Mouse (Mus musculus) 3134 (cell line): ENCODE results near the gene Src.

Source experiments
- DNase-seq: peaks from one replicate; pipeline ENCODE4 v3.0.0-alpha.2; 2011; ENCODE audit warnings: low spot score; ENCODE audit not compliant: insufficient read length; ENCODE audit errors: extremely low read depth

Src gene

DNA sequence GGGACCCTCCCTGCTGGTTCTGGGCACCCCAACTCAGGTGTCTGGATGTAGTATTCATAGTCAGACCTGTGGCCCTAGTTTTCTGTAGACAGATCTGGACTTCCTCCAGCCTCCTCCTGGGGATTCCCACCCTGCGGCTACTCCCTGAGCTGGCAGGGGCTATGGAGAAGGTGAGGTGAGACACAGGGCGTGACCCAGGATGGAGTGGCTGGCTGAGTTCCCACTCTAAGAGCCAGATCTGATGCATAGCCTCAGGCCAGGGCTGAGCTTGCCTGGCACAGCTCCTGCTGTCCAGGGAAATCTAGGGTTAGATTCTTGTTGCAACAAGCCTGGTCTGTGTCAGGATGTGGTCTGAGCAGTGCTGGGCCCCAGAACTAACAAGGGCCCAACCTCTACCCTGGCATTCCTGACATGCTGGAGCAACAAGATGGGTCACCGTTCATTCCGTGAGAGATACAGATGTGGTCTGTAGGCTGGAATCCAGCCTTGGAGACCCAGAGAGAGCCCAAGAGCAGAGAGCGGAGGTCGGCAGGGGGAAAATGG, 7.0 kb upstream of the Src start:
- peak; percentile 81 for DNase-seq

GRCm38 (mm10) chr2:157412497-157412896, 5.7 kb upstream of the Src start:
- DNase-seq, result no peak

- no peak for DNase-seq
Observed at GRCm38 (mm10) chr2:157417229-157417628, 1.0 kb upstream of the Src start.

DNA sequence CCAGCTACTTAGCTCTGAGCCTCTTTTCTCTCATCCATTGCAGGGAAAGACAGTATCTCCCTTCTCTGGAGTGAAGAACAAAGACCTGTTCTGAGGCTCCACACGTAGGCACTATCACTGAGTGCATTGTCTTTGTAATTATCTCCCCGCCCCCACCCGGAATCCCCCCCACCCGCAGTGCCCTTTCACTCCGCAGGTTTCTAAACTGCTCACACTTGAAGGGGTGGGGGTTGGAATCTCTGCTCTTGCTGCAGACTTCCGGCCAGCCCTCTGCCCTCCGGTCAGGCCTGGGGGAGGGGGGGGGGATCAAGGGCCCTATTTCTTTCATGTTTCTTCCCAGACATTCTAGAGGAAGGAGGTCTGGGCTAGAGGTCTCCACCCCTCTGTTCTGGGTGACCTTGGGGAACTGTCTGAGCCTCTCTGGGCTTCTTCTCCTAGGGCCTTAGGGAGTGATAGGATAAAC, 396 bp downstream of the Src start:
- DNase-seq, result no peak

DNA sequence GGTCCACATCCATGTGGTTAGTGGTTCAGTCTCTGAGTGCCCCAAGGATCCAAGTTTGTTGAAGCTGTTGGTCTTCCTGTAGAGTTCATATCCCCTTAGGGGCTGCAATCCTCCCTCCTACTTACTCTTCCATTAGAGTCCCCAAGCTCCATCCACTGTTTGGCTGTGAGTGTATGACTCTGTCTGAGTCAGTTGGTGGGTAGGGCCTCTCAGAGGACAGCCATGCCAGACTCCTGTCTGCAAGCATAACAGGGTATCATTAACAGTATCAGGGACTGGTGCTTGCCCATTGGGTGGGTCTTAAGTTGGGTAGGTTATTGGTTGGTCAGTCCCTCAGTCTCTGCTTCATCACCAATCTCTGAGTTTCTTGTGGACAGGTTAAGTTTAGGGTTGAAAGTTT, 1.3 kb downstream of the Src start:
- DNase-seq, result no peak

- no peak for DNase-seq
Observed at GRCm38 (mm10) chr2:157420404-157420803, 2.2 kb downstream of the Src start.

DNA sequence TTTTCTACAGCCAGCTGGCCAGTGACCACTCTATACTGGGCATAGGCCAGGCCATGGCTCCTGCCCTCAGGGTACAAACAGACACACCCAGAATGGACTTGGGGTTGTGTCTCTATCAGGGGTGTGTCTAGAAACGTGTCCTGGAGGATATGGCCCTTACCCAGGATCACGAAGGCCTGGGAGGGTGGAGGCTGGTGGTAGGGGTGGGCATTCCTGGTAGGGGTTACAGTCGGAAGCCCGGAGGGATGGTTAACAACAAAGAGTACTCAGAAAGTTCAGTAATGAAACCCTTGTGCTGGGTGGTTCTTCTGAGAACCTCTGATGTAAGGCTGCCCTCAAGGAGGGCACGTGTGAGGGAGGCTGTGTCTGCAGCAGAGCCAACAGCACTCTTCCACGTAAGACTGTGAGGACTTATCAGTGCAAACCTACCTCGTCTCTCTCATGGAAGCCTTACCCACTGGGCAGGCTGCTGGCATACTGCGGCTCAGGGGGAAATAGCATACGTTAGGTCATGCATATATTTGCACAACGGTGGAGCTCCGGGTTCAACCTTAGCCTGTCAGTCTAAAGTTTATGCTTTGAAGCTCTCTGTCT, 3.9 kb downstream of the Src start:
- DNase-seq, result peak; percentile 75

DNA sequence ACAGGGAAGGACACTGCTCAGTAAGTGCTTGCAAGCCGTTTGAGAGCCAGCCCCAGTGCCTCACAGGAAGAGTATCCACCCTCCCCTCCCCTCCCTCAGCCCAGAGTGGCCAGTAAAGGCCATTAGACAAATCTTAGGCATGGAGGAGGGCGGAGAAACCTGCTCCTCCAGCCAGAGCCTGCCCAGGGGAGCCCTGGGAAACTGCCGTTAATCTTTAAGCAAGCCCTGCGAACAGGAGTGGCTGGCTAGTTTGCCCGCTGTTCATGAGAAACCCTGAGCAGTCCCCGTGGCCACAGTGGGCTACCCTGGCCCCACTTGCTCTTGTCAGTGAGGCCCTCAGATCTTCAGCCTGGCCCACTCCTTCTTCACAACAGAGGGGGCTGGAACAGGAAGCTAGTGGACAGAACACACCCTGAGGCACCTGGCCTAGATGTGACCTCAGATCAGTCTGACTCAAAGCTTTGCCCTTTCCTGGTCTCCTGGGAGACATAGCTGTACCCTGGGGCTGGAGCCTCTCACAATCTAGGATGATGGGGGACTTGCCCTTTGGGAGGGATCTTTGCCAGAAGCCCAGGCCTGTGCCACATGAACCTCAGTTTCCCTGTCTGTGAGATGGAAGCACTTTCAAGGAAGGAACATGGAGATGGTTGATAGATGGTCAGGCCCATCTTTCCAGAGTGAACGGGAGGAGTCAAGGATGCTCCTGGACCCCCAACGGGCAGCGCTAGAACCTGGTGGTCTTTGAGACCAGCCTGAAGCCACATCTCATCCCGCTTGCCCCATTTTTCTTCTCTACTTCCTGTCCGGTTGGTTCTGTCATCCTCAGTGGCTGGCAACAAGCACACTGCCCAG, 4.8 kb downstream of the Src start:
- DNase-seq, result peak; percentile 89

DNA sequence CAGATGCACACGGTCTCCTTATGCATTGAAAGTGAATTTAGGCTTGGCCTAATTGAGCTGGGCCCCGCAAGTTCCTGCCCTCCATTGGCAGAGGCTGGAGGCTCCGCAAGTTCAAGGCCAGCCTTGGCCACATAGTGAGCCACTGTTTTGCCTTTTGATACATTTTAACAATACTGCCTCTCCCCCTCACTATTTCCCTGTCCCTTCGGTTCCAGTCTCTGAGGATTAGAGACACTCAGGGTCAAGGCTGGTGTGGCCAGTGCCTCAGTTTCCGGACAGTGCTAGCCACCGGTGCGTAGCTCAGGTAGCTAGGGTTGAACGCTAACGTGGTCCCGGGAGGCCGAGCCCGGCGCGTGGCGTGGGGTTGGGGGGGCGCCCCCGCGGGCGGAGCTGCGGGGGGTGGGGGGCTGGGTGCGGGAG, 5.5 kb downstream of the Src start:
- DNase-seq, result no peak

- DNase-seq, result no peak
Observed at GRCm38 (mm10) chr2:157424126-157424903, 6.1 kb downstream of the Src start.

DNA sequence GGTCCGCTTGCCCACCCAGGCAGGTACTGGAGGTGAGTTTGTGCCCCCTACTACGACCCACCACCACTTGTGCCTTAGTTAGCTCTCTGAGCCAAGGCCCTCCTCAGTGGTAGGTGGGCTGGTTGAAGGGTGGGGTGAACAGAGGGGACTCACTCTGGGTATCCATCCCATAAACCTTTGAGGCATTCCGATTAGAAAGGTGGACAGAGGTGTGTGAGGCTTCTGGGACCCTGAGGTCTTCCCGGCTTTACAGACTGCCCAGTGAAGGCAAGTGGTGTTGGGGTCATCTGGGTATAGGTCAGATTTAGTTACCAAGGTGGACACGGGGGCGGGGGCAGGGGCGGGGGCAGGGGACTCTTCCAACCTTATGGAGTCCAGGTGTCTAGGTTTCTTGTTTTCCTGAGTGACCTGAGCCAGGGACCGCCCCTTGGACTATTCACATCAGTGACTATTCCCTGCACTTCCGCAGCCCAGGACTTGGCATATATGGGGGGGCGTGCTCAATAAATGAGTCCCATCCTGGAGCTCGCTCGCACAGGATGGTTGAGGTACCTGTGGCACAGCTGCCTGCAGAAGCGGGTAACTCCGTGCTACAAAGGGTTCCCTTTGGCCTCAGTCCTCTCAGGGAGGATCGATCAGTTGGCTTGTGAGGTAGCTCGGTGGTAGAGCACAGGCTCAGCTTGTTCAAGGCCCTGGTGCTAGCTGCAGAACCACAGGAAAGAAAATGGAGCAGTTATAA, 6.8 kb downstream of the Src start:
- DNase-seq, result peak; percentile 55

DNA sequence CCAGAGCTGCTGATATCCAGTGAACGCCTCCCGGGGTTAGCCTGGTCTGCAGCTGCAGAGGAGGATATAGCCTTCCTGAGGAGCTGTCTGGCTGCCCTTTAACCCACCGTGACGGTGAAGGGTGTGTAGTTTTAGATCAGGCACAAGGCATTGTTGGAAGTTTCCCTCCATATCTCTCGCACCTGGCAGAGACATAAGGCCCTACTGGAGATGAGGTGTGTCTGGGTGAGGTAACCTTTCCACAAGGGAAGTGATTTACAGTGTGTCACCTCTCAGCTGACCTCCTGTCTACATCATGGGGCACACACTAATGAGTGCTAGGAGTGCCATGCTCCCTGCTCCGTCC, 7.4 kb downstream of the Src start:
- no peak for DNase-seq

DNA sequence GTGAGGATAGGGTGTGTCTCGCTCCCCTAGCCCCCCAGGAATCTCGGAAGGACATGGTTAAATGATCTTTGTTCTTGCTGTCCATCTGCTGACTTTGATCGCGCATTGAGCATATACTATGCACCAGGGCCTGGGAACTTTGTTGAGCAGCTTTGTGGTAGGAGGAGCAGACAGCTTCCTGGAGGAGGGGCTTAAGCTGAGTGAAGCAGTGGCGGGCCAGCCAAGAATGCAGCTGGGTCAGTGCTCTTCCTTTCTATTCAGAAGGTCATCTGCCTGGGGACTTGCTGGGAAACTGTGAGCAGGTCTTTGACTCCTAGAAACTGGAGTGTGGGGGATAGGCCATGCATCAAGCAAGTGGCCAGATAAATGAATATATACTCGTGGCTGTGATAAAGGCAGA, 7.9 kb downstream of the Src start:
- DNase-seq, result no peak

- no peak for DNase-seq
Observed at GRCm38 (mm10) chr2:157427164-157427563, 8.9 kb downstream of the Src start.

DNA sequence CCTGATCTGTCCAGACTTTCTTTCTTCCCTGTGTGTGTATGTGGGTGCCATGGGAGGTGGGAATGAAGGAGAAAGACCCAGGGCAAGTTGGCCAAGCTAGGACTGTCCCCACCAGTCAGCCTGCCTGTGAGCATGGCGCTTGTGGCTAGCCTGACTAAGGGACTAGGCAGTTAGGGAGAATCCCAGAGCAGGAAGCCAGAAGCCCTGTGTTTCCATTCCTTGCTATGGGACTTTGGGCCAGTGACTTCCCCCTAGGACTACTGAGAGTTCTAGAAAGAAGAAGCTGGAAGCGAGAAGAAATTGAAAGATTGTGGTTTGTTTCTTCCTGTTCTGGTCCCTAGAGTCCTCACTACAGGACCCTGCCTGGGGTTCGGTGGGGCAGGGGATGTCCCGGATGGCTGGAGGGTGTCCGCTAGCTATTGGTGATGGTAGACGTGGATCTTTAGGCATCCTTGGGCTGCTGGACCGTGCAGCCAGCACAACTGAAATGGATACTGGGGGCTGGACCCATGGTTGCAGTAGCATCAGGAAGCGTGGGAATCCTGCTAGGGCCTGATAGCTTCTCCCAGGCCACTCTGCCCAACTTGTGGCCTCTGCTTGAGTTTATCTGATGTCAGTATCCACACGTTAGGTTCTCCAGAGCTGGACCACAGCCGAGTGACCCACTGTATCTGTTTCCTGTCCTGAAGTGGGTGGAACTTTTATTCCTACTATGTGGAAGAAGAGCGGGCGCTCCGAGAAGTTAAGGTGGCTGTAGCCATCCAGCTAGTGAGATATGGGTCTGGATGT, 10.3 kb downstream of the Src start:
- no peak for DNase-seq

DNA sequence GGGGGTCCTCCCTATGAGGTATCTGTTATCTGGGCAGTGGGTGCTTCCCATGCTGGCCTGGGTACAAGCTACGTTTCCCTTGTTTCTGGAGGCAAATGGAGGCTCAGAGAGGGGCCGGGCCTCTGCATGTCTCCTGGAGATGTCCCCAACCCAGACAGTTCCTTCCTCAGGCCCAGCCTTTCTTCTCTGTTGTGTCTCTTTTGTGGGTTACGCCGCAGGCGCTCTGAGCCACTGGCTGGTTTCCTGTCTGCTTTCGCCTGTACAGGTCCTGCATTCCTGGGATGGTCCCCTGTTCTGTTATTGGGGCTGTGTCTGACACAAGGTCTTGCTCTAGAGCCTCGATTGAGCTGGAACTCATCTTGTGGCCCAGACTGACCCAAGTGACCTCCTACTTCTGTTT, 11.5 kb downstream of the Src start:
- DNase-seq, result no peak

DNA sequence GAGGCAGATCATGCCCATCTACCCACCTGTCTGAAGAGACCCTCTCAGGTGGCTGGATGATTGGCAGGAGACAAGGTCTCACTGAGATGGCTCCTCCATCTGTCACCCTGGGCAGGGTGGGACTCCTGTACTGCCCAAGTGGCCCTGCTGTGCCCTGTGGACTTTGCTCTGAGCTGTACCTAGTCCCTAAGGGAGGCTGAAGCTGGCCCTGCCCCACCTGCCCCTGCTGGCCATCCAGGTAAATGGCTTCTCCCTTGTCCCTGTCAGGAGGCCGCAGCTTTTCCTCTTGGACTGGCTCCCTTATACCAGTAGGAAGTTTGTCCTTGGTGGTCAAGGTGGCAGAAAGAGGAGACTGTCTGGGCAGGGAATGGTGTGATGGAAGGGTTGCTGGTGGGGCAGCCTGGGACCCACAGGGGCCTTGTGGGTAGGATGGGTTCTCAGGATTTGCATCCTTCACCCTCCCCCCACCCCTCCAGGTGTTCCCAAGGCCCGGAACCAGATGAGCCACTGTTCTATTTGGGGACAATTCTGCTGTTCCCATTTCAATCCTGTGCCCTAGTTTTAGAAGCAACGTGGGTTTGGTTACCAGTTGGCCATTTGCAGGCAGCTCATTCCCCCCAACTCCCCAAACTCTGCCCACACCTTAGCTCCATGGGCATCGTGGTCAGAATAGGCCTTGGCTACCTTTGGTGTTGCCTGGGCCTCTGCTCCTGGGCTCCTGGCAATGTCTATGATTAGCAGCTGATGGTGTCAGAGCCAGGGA, 12.6 kb downstream of the Src start:
- no peak for DNase-seq

GRCm38 (mm10) chr2:157431912-157432311, 13.7 kb downstream of the Src start:
- no peak for DNase-seq

DNA sequence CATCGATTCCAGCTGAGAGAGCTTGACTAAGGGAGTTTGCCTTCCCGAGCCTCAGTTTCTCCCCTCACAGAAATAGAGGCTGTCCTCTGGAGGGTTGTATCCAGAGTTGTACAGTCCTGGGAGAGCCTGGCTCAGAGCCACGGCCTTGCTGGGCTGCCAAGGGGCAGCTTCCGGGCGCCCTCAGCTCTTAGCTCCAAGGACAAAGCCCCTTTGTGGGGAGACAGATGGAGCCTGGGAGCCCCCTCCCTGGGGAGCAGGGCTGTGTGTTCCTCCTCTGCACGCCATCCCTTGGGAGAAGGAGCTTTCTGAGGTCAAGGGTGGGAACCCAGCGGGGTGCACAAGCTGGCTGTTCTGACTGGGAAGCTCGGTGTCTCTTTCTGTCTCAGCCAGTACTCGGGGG, 14.2 kb downstream of the Src start:
- DNase-seq, result no peak
